Mouse (Mus musculus): ENCODE data around the gene Xpr1. TPM values are rescaled to one million over a fixed set of nuclear protein-coding genes. Genes with fewer than 3 reads are reported as not detected.

Xpr1 gene
- polyA plus RNA-seq, 1 experiment from 2014 or later = 2.3 TPM

- Histone ChIP-seq H3K27ac (ENCODE audit: low read depth) (no peak overlapping the region), H3K9me3 (ENCODE audit: low read length) (no peaks in the 10 kb centered on the region), H3K4me1 (ENCODE audit: insufficient read depth) (peaks cover 5% of the 10 kb centered on the region; the same call in 1 of the 2 replicates), H3K36me3 (replicated peaks; ENCODE audit: insufficient read depth, low read length) (no peaks in the 10 kb centered on the region), H3K4me2 (ENCODE audit: low read depth, low read length) (peak overlapping the region; percentile 60), H3K4me3 (ENCODE audit: low read depth, low read length) (0 out of 2 replicates have a peak overlapping the region, but pooled peaks have one; percentile 24), H3K27me3 (ENCODE audit: insufficient read depth, low read length) (no peaks in the 10 kb centered on the region), H3K9ac (replicated peaks) (0 out of 2 replicates have a peak overlapping the region, but pooled peaks have one; percentile 46)
- 53% methylated on average over 4 of the region's 4 CpGs for WGBS (ENCODE audit: insufficient replicate concordance)
- ATAC-seq (no peak), DNase-seq (no peak)
- TF ChIP-seq CTCF (IDR thresholded peaks at IDR 0.05; ENCODE audit: low read depth) = no peak
- no peak for TF ChIP-seq EP300 (IDR thresholded peaks at IDR 0.05; ENCODE audit: low read depth)
Measured at GRCm38 (mm10) chr1:155415421-155415820, 1.8 kb downstream of the Xpr1 start.

GRCm38 (mm10) chr1:155412705-155413104 lies 4.5 kb downstream of the Xpr1 start:
- no peak for DNase-seq
- 46% methylated on average over 2 of the region's 2 CpGs for WGBS (ENCODE audit: insufficient replicate concordance)
- TF ChIP-seq CTCF (IDR thresholded peaks at IDR 0.05; ENCODE audit: low read depth) (peak; percentile 11; the same call in 1 of the 2 replicates), EP300 (IDR thresholded peaks at IDR 0.05; ENCODE audit: low read depth) (no peak)
- no peak overlapping the region for H3K27ac ChIP-seq (ENCODE audit: low read depth)
- no peaks in the 10 kb centered on the region for H3K27me3 ChIP-seq (ENCODE audit: insufficient read depth, low read length)
- no peaks in the 10 kb centered on the region for H3K36me3 ChIP-seq (replicated peaks; ENCODE audit: insufficient read depth, low read length)
- ATAC-seq = no peak
- H3K9me3 ChIP-seq (ENCODE audit: low read length) = no peaks in the 10 kb centered on the region
- H3K4me2 ChIP-seq (ENCODE audit: low read depth, low read length) = no peak overlapping the region
- no peak overlapping the region for H3K9ac ChIP-seq (replicated peaks)
- H3K4me3 ChIP-seq (ENCODE audit: low read depth, low read length) = no peak overlapping the region
- H3K4me1 ChIP-seq (ENCODE audit: insufficient read depth) = peaks cover 9% of the 10 kb centered on the region

DNA sequence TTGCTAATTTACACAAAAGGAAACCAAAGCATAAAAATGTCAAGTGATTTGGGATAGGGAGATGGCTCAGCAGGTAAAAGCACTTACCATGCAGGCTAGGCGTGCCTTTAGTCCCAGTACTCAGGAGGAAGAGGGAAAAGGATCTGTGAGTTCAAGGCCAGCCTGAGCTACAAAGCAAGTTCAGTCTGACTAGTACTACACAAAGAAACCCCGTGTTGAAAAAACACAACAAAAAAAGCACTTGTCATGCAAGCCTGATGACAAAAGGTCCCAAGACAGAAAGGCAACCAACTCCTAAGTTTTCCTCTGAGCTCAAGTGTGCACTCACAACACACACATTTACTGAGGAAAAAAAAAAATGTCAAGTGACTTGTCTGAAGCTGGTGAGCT lies 8.6 kb downstream of the Xpr1 start:
- DNase-seq (no peak), ATAC-seq (peak; percentile 39; the same call in 1 of the 2 replicates)
- no peak overlapping the region for H3K4me3 ChIP-seq (ENCODE audit: low read depth, low read length)
- H3K27me3 ChIP-seq (ENCODE audit: insufficient read depth, low read length) = no peaks in the 10 kb centered on the region
- WGBS (ENCODE audit: insufficient replicate concordance) = 52% methylated on average over 2 of the region's 2 CpGs
- peak overlapping the region; percentile 4; the same call in 1 of the 2 replicates for H3K4me2 ChIP-seq (ENCODE audit: low read depth, low read length)
- TF ChIP-seq CTCF (IDR thresholded peaks at IDR 0.05; ENCODE audit: low read depth) (no peak), EP300 (IDR thresholded peaks at IDR 0.05; ENCODE audit: low read depth) (no peak)
- no peaks in the 10 kb centered on the region for H3K9me3 ChIP-seq (ENCODE audit: low read length)
- peak overlapping the region; percentile 56 for H3K27ac ChIP-seq (ENCODE audit: low read depth)
- H3K4me1 ChIP-seq (ENCODE audit: insufficient read depth) = peaks cover 6% of the 10 kb centered on the region
- no peaks in the 10 kb centered on the region for H3K36me3 ChIP-seq (replicated peaks; ENCODE audit: insufficient read depth, low read length)
- no peak overlapping the region for H3K9ac ChIP-seq (replicated peaks)

DNA sequence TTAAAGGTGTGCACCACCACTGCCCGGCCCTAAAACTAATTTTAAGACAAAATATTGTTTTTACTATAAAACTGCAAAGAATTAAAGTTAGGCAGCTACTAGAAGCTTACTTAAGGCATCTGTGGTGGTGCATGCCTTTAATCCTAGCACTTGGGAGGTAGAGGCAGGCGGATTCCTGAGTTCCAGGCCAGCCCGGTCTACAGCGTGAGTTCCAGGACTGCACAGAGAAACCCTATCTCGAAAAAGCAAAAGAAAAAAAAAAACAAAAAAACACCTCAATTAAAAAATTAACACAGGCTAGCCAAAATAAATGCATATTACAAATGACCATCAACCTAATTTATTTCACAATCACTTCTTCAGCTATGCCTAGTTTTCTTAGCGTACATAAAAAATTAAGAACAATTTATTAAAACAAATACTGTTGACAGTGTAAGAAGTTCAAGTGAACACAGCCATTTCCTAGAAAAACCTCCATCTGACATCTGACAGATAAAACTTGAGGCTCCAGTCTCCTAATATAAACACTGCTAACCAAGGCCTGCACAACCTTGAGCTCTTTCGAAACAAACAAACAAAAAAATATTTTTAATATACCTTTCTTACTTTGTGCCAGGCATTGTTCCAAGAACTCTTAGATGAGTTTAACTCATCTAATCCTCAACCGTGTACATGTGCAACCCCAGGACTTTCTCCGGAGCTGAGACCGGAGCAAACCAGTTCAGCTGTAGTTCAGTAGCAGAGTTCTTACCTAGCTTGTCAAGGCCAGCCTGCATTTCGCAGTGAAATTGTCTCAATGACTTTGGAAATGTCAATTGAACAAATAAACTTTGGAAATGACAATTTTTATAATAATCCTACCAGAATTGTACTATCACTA lies 9.3 kb downstream of the Xpr1 start:
- Histone ChIP-seq H3K4me3 (ENCODE audit: low read depth, low read length) (no peak overlapping the region), H3K27ac (ENCODE audit: low read depth) (peak overlapping the region; percentile 56), H3K9me3 (ENCODE audit: low read length) (no peaks in the 10 kb centered on the region), H3K27me3 (ENCODE audit: insufficient read depth, low read length) (no peaks in the 10 kb centered on the region), H3K4me2 (ENCODE audit: low read depth, low read length) (peak overlapping the region; percentile 4; the same call in 1 of the 2 replicates), H3K36me3 (replicated peaks; ENCODE audit: insufficient read depth, low read length) (no peaks in the 10 kb centered on the region), H3K9ac (replicated peaks) (no peak overlapping the region), H3K4me1 (ENCODE audit: insufficient read depth) (peaks cover 4% of the 10 kb centered on the region)
- 60% methylated on average over 11 of the region's 11 CpGs for WGBS (ENCODE audit: insufficient replicate concordance)
- TF ChIP-seq CTCF (IDR thresholded peaks at IDR 0.05; ENCODE audit: low read depth) (no peak), EP300 (IDR thresholded peaks at IDR 0.05; ENCODE audit: low read depth) (peak; percentile 74)
- DNase-seq (no peak), ATAC-seq (peak; percentile 86)

DNA sequence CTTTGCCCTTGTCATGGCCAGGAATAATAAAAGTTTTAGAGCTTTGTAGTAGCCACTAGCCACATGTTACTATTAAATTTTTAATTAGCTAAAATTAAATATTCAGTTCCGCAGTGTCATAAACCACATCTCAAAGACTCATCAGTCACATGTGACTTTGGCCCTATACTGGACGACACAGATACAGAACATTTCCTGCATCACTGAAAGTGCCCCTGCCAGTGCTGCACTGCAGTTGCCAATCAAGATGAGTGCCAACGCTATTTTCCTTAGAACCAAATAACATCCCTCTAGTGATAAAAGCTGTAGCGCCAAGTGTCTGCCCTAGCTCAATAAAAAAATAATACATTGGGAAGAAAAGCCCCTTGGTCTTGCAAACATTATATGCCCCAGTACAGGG lies 17.2 kb downstream of the Xpr1 start:
- WGBS (ENCODE audit: insufficient replicate concordance) = 72% methylated on average over 4 of the region's 4 CpGs
- TF ChIP-seq EP300 (IDR thresholded peaks at IDR 0.05; ENCODE audit: low read depth) (no peak), CTCF (IDR thresholded peaks at IDR 0.05; ENCODE audit: low read depth) (no peak)
- Histone ChIP-seq H3K27me3 (ENCODE audit: insufficient read depth, low read length) (no peaks in the 10 kb centered on the region), H3K4me3 (ENCODE audit: low read depth, low read length) (no peak overlapping the region), H3K27ac (ENCODE audit: low read depth) (no peak overlapping the region), H3K9me3 (ENCODE audit: low read length) (no peaks in the 10 kb centered on the region), H3K9ac (replicated peaks) (no peak overlapping the region), H3K4me2 (ENCODE audit: low read depth, low read length) (no peak overlapping the region), H3K36me3 (replicated peaks; ENCODE audit: insufficient read depth, low read length) (no peaks in the 10 kb centered on the region), H3K4me1 (ENCODE audit: insufficient read depth) (peaks cover 2% of the 10 kb centered on the region; the same call in 1 of the 2 replicates)
- DNase-seq = no peak
- ATAC-seq = no peak

DNA sequence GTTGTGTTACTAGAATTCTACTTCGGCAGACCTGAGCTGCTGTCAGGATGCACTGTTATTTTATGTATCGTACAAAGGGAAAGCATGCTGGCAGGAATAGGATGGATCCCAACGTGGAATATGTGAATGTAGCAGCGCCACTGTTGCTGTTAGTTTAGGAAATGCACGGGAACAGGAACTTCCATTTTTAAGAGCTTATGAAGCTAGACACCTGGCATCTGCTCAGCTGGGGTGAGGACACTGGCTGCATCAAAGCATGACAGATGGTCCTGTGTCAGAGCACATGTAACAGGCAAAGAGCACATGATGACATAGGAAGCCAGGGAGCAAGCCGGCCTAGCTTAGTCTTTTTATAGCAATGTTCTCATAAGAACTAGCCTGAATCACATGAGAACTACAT lies 22.4 kb downstream of the Xpr1 start:
- H3K4me1 ChIP-seq (ENCODE audit: insufficient read depth) = peaks cover 2% of the 10 kb centered on the region; the same call in 1 of the 2 replicates
- DNase-seq = no peak
- H3K4me3 ChIP-seq (ENCODE audit: low read depth, low read length) = no peak overlapping the region
- peaks cover 3% of the 10 kb centered on the region; the same call in 1 of the 2 replicates for H3K36me3 ChIP-seq (replicated peaks; ENCODE audit: insufficient read depth, low read length)
- H3K9ac ChIP-seq (replicated peaks) = no peak overlapping the region
- no peak for ATAC-seq
- H3K4me2 ChIP-seq (ENCODE audit: low read depth, low read length) = no peak overlapping the region
- H3K27ac ChIP-seq (ENCODE audit: low read depth) = no peak overlapping the region
- no peaks in the 10 kb centered on the region for H3K9me3 ChIP-seq (ENCODE audit: low read length)
- WGBS (ENCODE audit: insufficient replicate concordance) = 76% methylated on average over 6 of the region's 6 CpGs
- no peak for TF ChIP-seq CTCF (IDR thresholded peaks at IDR 0.05; ENCODE audit: low read depth)
- no peak for TF ChIP-seq EP300 (IDR thresholded peaks at IDR 0.05; ENCODE audit: low read depth)
- H3K27me3 ChIP-seq (ENCODE audit: insufficient read depth, low read length) = no peaks in the 10 kb centered on the region
